Mouse (Mus musculus) adrenal gland, adult (tissue): ENCODE measurements at regions not wholly inside any gene's neighbourhood (a gene's known extent, or its start where the extent isn't known, plus 50 kb on each side); places are given as distances from the start of the nearest gene placed in this dataset.

Experiments
- DNase-seq, 2 experiments: peaks; one replicate each; pipeline ENCODE4 v3.0.0; 2022 to 2023; ENCODE audit warnings: low spot score in 1 of 2; ENCODE audit not compliant: inconsistent age in 2 of 2

DNA sequence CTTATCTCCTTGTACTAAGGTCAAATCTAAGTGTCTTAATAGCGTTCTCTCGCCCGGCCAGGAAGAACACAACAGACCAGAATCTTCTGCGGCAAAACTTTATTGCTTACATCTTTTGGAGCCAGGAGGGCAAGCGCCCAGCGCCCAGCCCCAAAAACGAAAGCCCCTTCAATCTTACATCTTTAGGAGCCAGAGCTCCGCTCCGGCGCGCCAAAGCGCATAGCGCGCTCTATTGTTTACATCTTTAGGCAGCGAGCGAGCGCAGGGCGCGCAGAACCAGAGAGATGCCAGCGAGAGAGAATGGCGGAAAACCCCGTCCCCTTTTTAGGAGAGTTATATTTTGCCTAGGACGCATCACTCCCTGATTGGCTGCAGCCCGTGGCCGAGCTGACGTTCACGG lies 373.2 kb upstream of the Gm21477 start:
- DNase-seq: peak; percentile 3 to 10
